20 mouse cellular contexts compared by ENCODE assay signal in genomic region chr2:164278359-164278758, GRCm38 (mm10). TPM values are rescaled to one million over a fixed set of nuclear protein-coding genes. Genes with fewer than 3 reads are reported as not detected.
DNase-seq lines count a peak whose midpoint lies in the region; ATAC-seq lines count a peak whose summit lies in the region.
"Had no signal": no experiment of that assay in that cellular context is flagged by ENCODE, and none has a peak within 500 bp of the region (broad histone marks: within the 10 kb centered on the region; RNA-seq: fewer than 3 reads in every experiment).

Gene Svs4 (minus strand): TSS chr2:164278459.

- H3K4me3 ChIP-seq in kidney, embryonic 14.5 days (ENCODE audit: low read length): no peak within 1 kb of the TSS

- H3K36me3 ChIP-seq in kidney, embryonic 14.5 days (ENCODE audit: control insufficient read depth, insufficient read depth, low read length): no peaks in the 10 kb centered on the region
- H3K36me3 ChIP-seq: G1E had no signal

- no peak for DNase-seq in gonadal fat pad, adult 2 months (ENCODE audit: low read depth)
- DNase-seq: adrenal gland, adult 2 months; adrenal gland, adult 8-10 months; adrenal gland, postnatal 10 days; adrenal gland, postnatal 14 days; adrenal gland, postnatal 25 days; adrenal gland, postnatal 36 days; B cell, adult 2 months; cerebellum, adult 11 months; cerebellum, adult 11-12 months; cerebellum, adult 18-20 months; cerebellum, adult 2 months had no signal

- ATAC-seq in kidney, embryonic 14.5 days (ENCODE audit: low FRiP score, low TSS enrichment): no peak
- ATAC-seq: activated CD4-positive, CD25-positive, alpha-beta regulatory T cell, adult 4 months; CD4-positive, CD25-positive, alpha-beta regulatory T cell, adult 4 months; Patski had no signal

- no peaks in the 10 kb centered on the region for H3K27me3 ChIP-seq in kidney, embryonic 14.5 days (ENCODE audit: control insufficient read depth, insufficient read depth, low read length)
- H3K27me3 ChIP-seq: CH12.LX had no signal

- H3K4me2 ChIP-seq in kidney, embryonic 14.5 days (replicated peaks; ENCODE audit: low read depth, low read length): no peak within 1 kb of the TSS

- no peaks in the 10 kb centered on the region for H3K9me3 ChIP-seq in kidney, embryonic 14.5 days (ENCODE audit: control insufficient read depth, low read length)
- H3K9me3 ChIP-seq: G1E had no signal

- no peak within 1 kb of the TSS for H3K9ac ChIP-seq in kidney, embryonic 14.5 days (ENCODE audit: low read depth, low read length)

- no peak within 1 kb of the TSS for H3K27ac ChIP-seq in kidney, embryonic 14.5 days (ENCODE audit: low read depth, low read length)

- no peaks in the 10 kb centered on the region for H3K4me1 ChIP-seq in kidney, embryonic 14.5 days (ENCODE audit: control insufficient read depth, insufficient read depth, low read length)

- 91% methylated on average over 4 of the region's 4 CpGs for WGBS in kidney, embryonic 14.5 days

RNA-seq across cellular contexts. Expression of gene Svs4, which starts in this region (rescaled TPM):
- polyA plus RNA-seq in gonadal fat pad, adult 2 months (2012; rRNA removed): 15.6 TPM in 1 of 2 replicates, not detected in the other
- polyA plus RNA-seq in kidney, embryonic 14.5 days (2014; fragmentation: Nextera tagmentation; extraction: Ambion mirVana): not detected in 2 replicates
- polyA plus RNA-seq: activated CD4-positive, CD25-positive, alpha-beta regulatory T cell, adult 4 months; adrenal gland, adult 2 months; brain, embryonic 14.5 days; C2C12; CD4-positive, CD25-positive, alpha-beta regulatory T cell, adult 4 months; cerebellum, adult 2 months; G1E; Patski had no signal
